Mouse (Mus musculus) testis, adult 2 months (tissue): ENCODE results near the gene Fstl1. TPM values are rescaled to one million over a fixed set of nuclear protein-coding genes. Genes with fewer than 3 reads are reported as not detected.

ENCODE experiments used
- H3K27ac ChIP-seq: fragments of 200-500 bp; 2 replicates; pipeline ENCODE4 v1.5.1; 2012; ENCODE audit warnings: low read depth, low read length; ENCODE audit not compliant: control insufficient read depth, insufficient read depth
- H3K27me3 ChIP-seq: fragments of 200-500 bp; 2 replicates; pipeline ENCODE4 v1.6.1; 2012; ENCODE audit warnings: mild to moderate bottlenecking, low read length, moderate library complexity; ENCODE audit not compliant: control insufficient read depth, insufficient read depth
- H3K36me3 ChIP-seq: fragments of 200-500 bp; 2 replicates; pipeline ENCODE4 v1.6.1; 2012; ENCODE audit warnings: mild to moderate bottlenecking, low read length; ENCODE audit not compliant: control insufficient read depth, insufficient read depth
- H3K4me1 ChIP-seq: fragments of 200-500 bp; 2 replicates; pipeline ENCODE4 v1.6.1; 2012; ENCODE audit warnings: low read length; ENCODE audit not compliant: control insufficient read depth, insufficient read depth
- H3K4me3 ChIP-seq: fragments of 200-500 bp; 2 replicates; pipeline ENCODE4 v1.5.1; 2012; ENCODE audit warnings: low read depth, mild to moderate bottlenecking, low read length, moderate library complexity, mixed read lengths; ENCODE audit not compliant: control insufficient read depth
- CTCF ChIP-seq: fragments of 200-500 bp; IDR thresholded peaks from 2 replicates; pipeline ENCODE4 v1.5.1; 2012; ENCODE audit warnings: low read depth, mild to moderate bottlenecking, inconsistent platforms, low read length, moderate library complexity; ENCODE audit not compliant: control insufficient read depth, insufficient read depth, insufficient replicate concordance
- POLR2A ChIP-seq: fragments of 200-500 bp; IDR thresholded peaks from 2 replicates; pipeline ENCODE4 v1.6.1; 2012; ENCODE audit warnings: low read depth, mild to moderate bottlenecking, inconsistent platforms, low read length, moderate library complexity; ENCODE audit not compliant: control insufficient read depth
- polyA plus RNA-seq: library from polyadenylated mRNA; depleted of rRNA; stranded (reverse); fragments of >200 nt; gene quantifications from 2 replicates; pipeline ENCODE4 v1.2.3, GENCODE M21; 2012

The Fstl1 gene
- polyA plus RNA-seq, 1 experiment = 5.4 TPM

DNA sequence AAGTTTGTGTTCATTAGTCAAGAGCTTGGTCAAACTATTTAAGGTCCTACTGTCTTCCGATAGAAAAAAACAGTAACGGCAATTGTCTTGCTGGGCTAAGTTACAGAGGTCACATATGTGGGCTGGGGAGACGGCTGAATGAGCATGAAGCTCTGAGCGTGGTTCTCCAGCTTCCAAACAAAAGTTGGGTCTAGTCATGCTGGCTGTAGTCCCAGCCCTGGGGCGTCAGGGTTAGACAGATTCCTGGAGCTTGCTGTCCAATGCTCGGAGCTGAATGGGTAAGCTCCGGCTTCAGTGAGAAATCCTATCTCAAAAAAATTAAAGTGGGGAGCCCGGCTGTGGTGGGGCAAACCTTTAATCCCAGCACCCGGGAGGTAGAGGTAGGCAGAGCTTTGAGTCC, 76.6 kb downstream of the Fstl1 start:
- H3K27me3 ChIP-seq = no peaks in the 10 kb centered on the region
- no peaks in the 10 kb centered on the region for H3K36me3 ChIP-seq
- H3K4me3 ChIP-seq = no peak overlapping the region; the same call in 1 of the 2 replicates
- H3K4me1 ChIP-seq = peaks cover 13% of the 10 kb centered on the region
- H3K27ac ChIP-seq = no peak overlapping the region
- TF ChIP-seq CTCF = no peak
- no peak for TF ChIP-seq POLR2A

- Histone ChIP-seq H3K4me1 (peaks cover 13% of the 10 kb centered on the region), H3K27ac (peak overlapping the region; percentile 53; the same call in 1 of the 2 replicates), H3K4me3 (peak overlapping the region; percentile 53), H3K36me3 (no peaks in the 10 kb centered on the region), H3K27me3 (no peaks in the 10 kb centered on the region)
- no peak for TF ChIP-seq CTCF
These were observed 77.4 kb downstream of the Fstl1 start for GRCm38 (mm10) chr16:37854054-37854453.

- TF ChIP-seq CTCF (no peak), POLR2A (no peak)
- H3K4me1 ChIP-seq = peaks cover 13% of the 10 kb centered on the region
- H3K27ac ChIP-seq = no peak overlapping the region
- no peak overlapping the region for H3K4me3 ChIP-seq
- no peaks in the 10 kb centered on the region for H3K36me3 ChIP-seq
- H3K27me3 ChIP-seq = no peaks in the 10 kb centered on the region
These were observed 77.9 kb downstream of the Fstl1 start for GRCm38 (mm10) chr16:37854593-37854992.

GRCm38 (mm10) chr16:37855583-37855982, 78.9 kb downstream of the Fstl1 start:
- H3K4me1 ChIP-seq = peaks cover 13% of the 10 kb centered on the region
- no peak overlapping the region for H3K4me3 ChIP-seq
- H3K27me3 ChIP-seq = no peaks in the 10 kb centered on the region
- TF ChIP-seq POLR2A (no peak), CTCF (no peak)
- no peaks in the 10 kb centered on the region for H3K36me3 ChIP-seq
- no peak overlapping the region for H3K27ac ChIP-seq

- TF ChIP-seq CTCF = no peak
- no peak for TF ChIP-seq POLR2A
- Histone ChIP-seq H3K27me3 (no peaks in the 10 kb centered on the region), H3K36me3 (no peaks in the 10 kb centered on the region), H3K4me3 (no peak overlapping the region), H3K27ac (no peak overlapping the region), H3K4me1 (peaks cover 12% of the 10 kb centered on the region)
These were observed 79.7 kb downstream of the Fstl1 start for GRCm38 (mm10) chr16:37856327-37856726.

- H3K36me3 ChIP-seq = no peaks in the 10 kb centered on the region
- no peak overlapping the region for H3K4me3 ChIP-seq
- TF ChIP-seq POLR2A (no peak), CTCF (no peak)
- no peaks in the 10 kb centered on the region for H3K27me3 ChIP-seq
- no peak overlapping the region for H3K27ac ChIP-seq
- peaks cover 11% of the 10 kb centered on the region for H3K4me1 ChIP-seq
These were observed 80.8 kb downstream of the Fstl1 start for GRCm38 (mm10) chr16:37857495-37857894.

- TF ChIP-seq POLR2A (no peak), CTCF (no peak)
- H3K36me3 ChIP-seq = no peaks in the 10 kb centered on the region
- H3K4me1 ChIP-seq = no peaks in the 10 kb centered on the region
- no peak overlapping the region for H3K4me3 ChIP-seq
- H3K27ac ChIP-seq = no peak overlapping the region
- no peaks in the 10 kb centered on the region for H3K27me3 ChIP-seq
These were observed 83.5 kb downstream of the Fstl1 start for GRCm38 (mm10) chr16:37860213-37860612.

DNA sequence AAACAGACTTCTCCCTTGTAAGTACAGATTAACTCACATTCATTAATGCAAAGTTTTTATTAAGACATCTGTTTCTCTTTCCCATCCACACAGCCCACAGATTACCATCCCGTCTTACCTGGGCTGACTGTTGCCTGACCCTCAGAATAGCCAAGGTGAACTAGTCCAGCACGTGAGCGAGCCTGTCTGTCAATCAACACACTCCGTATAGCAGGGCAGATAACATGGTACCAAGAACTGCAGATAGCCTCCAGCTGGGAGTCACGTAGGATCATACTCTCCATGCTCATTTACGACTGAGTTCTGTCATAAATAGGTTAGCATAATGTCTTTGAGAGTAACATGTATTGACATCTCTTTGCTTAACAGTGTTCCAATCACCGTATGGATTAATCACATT, 84.4 kb downstream of the Fstl1 start, which contains the start of gene Gm36028:
TSS of gene Gm36028 (minus strand) at position 118 of the 400 bp plus-strand sequence.
- no peaks in the 10 kb centered on the region for H3K27me3 ChIP-seq
- no peak for TF ChIP-seq CTCF
- no peak for TF ChIP-seq POLR2A
- H3K4me3 ChIP-seq = no peak within 1 kb of the TSS

More for the DNA sequence above, 84.4 kb downstream of the Fstl1 start, which contains the start of gene Gm36028:
- H3K36me3 ChIP-seq = no peaks in the 10 kb centered on the region
- no peak within 1 kb of the TSS for H3K27ac ChIP-seq
- no peaks in the 10 kb centered on the region for H3K4me1 ChIP-seq
